Mouse (Mus musculus): ENCODE measurements around the gene Lctl.

GRCm38 (mm10) chr9:64088346-64088745 is 28.6 kb upstream of the Lctl start:
- no peak for TF ChIP-seq CTCF (IDR thresholded peaks at IDR 0.05; ENCODE audit: low read depth)
- TF ChIP-seq EP300 (IDR thresholded peaks at IDR 0.05; ENCODE audit: low read depth): no peak

Data from liver, embryonic 14.5 days (tissue).